Mouse (Mus musculus) embryonic facial prominence, embryonic 11.5 days (tissue): ENCODE data around the gene Igsf21. TPM values are rescaled to one million over a fixed set of nuclear protein-coding genes. Genes with fewer than 3 reads are reported as not detected.

Source experiments
- ATAC-seq: fragments of 200-750 bp; cut with Nextera tagmentation; replicated peaks from 2 replicates; pipeline ENCODE4 v1.8.0; 2017; ENCODE audit warnings: low read depth; ENCODE audit not compliant: insufficient number of reproducible peaks, low FRiP score, low TSS enrichment
- DNase-seq: peaks from one replicate; pipeline ENCODE4 v3.0.0-alpha.2; 2015; ENCODE audit warnings: low spot score
- H3K27ac ChIP-seq: fragments of 300-500 bp; sonication (generic); replicated peaks from 2 replicates; pipeline ENCODE4 v1.5.1; 2014; ENCODE audit warnings: mild to moderate bottlenecking, low read depth, low read length, control low read depth
- H3K27me3 ChIP-seq: fragments of 300-500 bp; sonication (generic); 2 replicates; pipeline ENCODE4 v1.6.1; 2014; ENCODE audit warnings: mild to moderate bottlenecking, low read length, moderate library complexity, mixed read lengths; ENCODE audit not compliant: control insufficient read depth, insufficient read depth
- H3K36me3 ChIP-seq: fragments of 300-500 bp; sonication (generic); replicated peaks from 2 replicates; pipeline ENCODE4 v1.6.1; 2014; ENCODE audit warnings: low read depth, mild to moderate bottlenecking, low read length, moderate library complexity, mixed read lengths; ENCODE audit not compliant: control insufficient read depth, insufficient read depth
- H3K4me1 ChIP-seq: fragments of 300-500 bp; sonication (generic); 2 replicates; pipeline ENCODE4 v1.6.1; 2014; ENCODE audit warnings: low read length, mixed read lengths; ENCODE audit not compliant: control insufficient read depth, insufficient read depth
- H3K4me2 ChIP-seq: fragments of 300-500 bp; sonication (generic); 2 replicates; pipeline ENCODE4 v1.6.1; 2014; ENCODE audit warnings: low read depth, mild to moderate bottlenecking, control low read depth, low read length, moderate library complexity
- H3K4me3 ChIP-seq: fragments of 300-500 bp; sonication (generic); 2 replicates; pipeline ENCODE4 v1.5.1; 2014; ENCODE audit warnings: low read depth, low read length, control low read depth
- H3K9ac ChIP-seq: fragments of 300-500 bp; sonication (generic); replicated peaks from 2 replicates; pipeline ENCODE4 v1.6.1; 2014; ENCODE audit warnings: mild to moderate bottlenecking, control low read depth, low read length
- H3K9me3 ChIP-seq: fragments of 300-500 bp; sonication (generic); replicated peaks from 2 replicates; pipeline ENCODE4 v1.6.1; 2016; ENCODE audit warnings: mild to moderate bottlenecking, low read length, inconsistent platforms, mixed read lengths; ENCODE audit not compliant: control insufficient read depth
- WGBS: fragments of 180-500 bp; shearing (Covaris S2); extraction: QIAGEN DNeasy Blood & Tissue Kit; methylation state at CpG from one replicate; pipeline ENCODE4 v1.1.7; 2014; 5-methylcytosine and 5-hydroxymethylcytosine counted together
- polyA plus RNA-seq: library from polyadenylated mRNA; unstranded; fragments of >200 nt; fragmentation: Nextera tagmentation; extraction: Ambion mirVana; gene quantifications from 2 replicates; pipeline ENCODE4 v1.2.1, GENCODE M21; 2014

Gene Igsf21
- polyA plus RNA-seq, 1 experiment from 2014 or later: 0.95 TPM

- H3K9me3 ChIP-seq: no peaks in the 10 kb centered on the region
- H3K4me3 ChIP-seq: no peak overlapping the region
- no peaks in the 10 kb centered on the region for H3K4me1 ChIP-seq
- no peaks in the 10 kb centered on the region for H3K27me3 ChIP-seq
- no peak for ATAC-seq
- no peak overlapping the region for H3K4me2 ChIP-seq
- H3K27ac ChIP-seq: no peak overlapping the region
- no peaks in the 10 kb centered on the region for H3K36me3 ChIP-seq
- H3K9ac ChIP-seq: no peak overlapping the region
- 78% methylated on average over 7 of the region's 7 CpGs for WGBS
- DNase-seq: no peak
Measured at GRCm38 (mm10) chr4:140125806-140126205, 120.8 kb downstream of the Igsf21 start.

- H3K4me2 ChIP-seq: no peak overlapping the region
- no peak for ATAC-seq
- no peak overlapping the region for H3K9ac ChIP-seq
- H3K4me1 ChIP-seq: no peaks in the 10 kb centered on the region
- H3K27ac ChIP-seq: no peak overlapping the region
- no peaks in the 10 kb centered on the region for H3K27me3 ChIP-seq
- no peak overlapping the region for H3K4me3 ChIP-seq
- no peaks in the 10 kb centered on the region for H3K9me3 ChIP-seq
- no peaks in the 10 kb centered on the region for H3K36me3 ChIP-seq
- 69% methylated on average over 5 of the region's 5 CpGs for WGBS
- DNase-seq: no peak
Measured at GRCm38 (mm10) chr4:140122534-140122933, 124.0 kb downstream of the Igsf21 start.

- Histone ChIP-seq H3K4me2 (no peak overlapping the region), H3K9me3 (no peaks in the 10 kb centered on the region), H3K27ac (no peak overlapping the region), H3K9ac (no peak overlapping the region), H3K36me3 (no peaks in the 10 kb centered on the region), H3K27me3 (no peaks in the 10 kb centered on the region), H3K4me3 (no peak overlapping the region), H3K4me1 (no peaks in the 10 kb centered on the region)
- 84% methylated on average over 7 of the region's 7 CpGs for WGBS
- ATAC-seq (no peak), DNase-seq (no peak)
Measured at GRCm38 (mm10) chr4:140117275-140117691, 129.3 kb downstream of the Igsf21 start.

- Histone ChIP-seq H3K27ac (no peak overlapping the region), H3K9ac (no peak overlapping the region), H3K36me3 (no peaks in the 10 kb centered on the region), H3K9me3 (no peaks in the 10 kb centered on the region; the same call in 1 of the 2 replicates), H3K4me1 (no peaks in the 10 kb centered on the region), H3K27me3 (no peaks in the 10 kb centered on the region), H3K4me3 (no peak overlapping the region), H3K4me2 (no peak overlapping the region)
- WGBS: 89% methylated on average over 9 of the region's 9 CpGs
- ATAC-seq (no peak), DNase-seq (no peak)
Measured at GRCm38 (mm10) chr4:140115756-140116155, 130.8 kb downstream of the Igsf21 start.

- no peak overlapping the region for H3K4me3 ChIP-seq
- H3K27me3 ChIP-seq: peaks cover 4% of the 10 kb centered on the region
- H3K4me2 ChIP-seq: no peak overlapping the region
- DNase-seq: no peak
- H3K9me3 ChIP-seq: no peaks in the 10 kb centered on the region; the same call in 1 of the 2 replicates
- no peaks in the 10 kb centered on the region for H3K36me3 ChIP-seq
- no peak overlapping the region for H3K9ac ChIP-seq
- 89% methylated on average over 6 of the region's 6 CpGs for WGBS
- H3K27ac ChIP-seq: no peak overlapping the region
- no peaks in the 10 kb centered on the region for H3K4me1 ChIP-seq
- no peak for ATAC-seq
Measured at GRCm38 (mm10) chr4:140115053-140115452, 131.5 kb downstream of the Igsf21 start.

GRCm38 (mm10) chr4:140113690-140114475, 132.7 kb downstream of the Igsf21 start:
- Histone ChIP-seq H3K27me3 (peaks cover 15% of the 10 kb centered on the region), H3K4me1 (no peaks in the 10 kb centered on the region), H3K4me2 (no peak overlapping the region), H3K9ac (no peak overlapping the region), H3K4me3 (no peak overlapping the region), H3K36me3 (no peaks in the 10 kb centered on the region), H3K27ac (no peak overlapping the region), H3K9me3 (no peaks in the 10 kb centered on the region; the same call in 1 of the 2 replicates)
- no peak for DNase-seq
- ATAC-seq: no peak
- 83% methylated on average over 18 of the region's 18 CpGs for WGBS

GRCm38 (mm10) chr4:140109626-140109948, 137.0 kb downstream of the Igsf21 start:
- Histone ChIP-seq H3K27ac (no peak overlapping the region), H3K4me3 (no peak overlapping the region), H3K9me3 (no peaks in the 10 kb centered on the region; the same call in 1 of the 2 replicates), H3K27me3 (peaks cover 21% of the 10 kb centered on the region), H3K9ac (no peak overlapping the region), H3K4me1 (0 out of 2 replicates have a peak, but pooled peaks cover 2% of the 10 kb centered on the region), H3K36me3 (no peaks in the 10 kb centered on the region), H3K4me2 (no peak overlapping the region)
- WGBS: 29% methylated on average over 6 of the region's 6 CpGs
- DNase-seq (no peak), ATAC-seq (no peak)

GRCm38 (mm10) chr4:140108871-140109625, 137.5 kb downstream of the Igsf21 start:
- Histone ChIP-seq H3K4me2 (peak overlapping the region; percentile 34), H3K9ac (no peak overlapping the region), H3K9me3 (no peaks in the 10 kb centered on the region; the same call in 1 of the 2 replicates), H3K27me3 (peaks cover 24% of the 10 kb centered on the region), H3K36me3 (no peaks in the 10 kb centered on the region), H3K27ac (no peak overlapping the region), H3K4me1 (0 out of 2 replicates have a peak, but pooled peaks cover 2% of the 10 kb centered on the region), H3K4me3 (peak overlapping the region; percentile 5; the same call in 1 of the 2 replicates)
- DNase-seq: peak; percentile 32
- WGBS: 2% methylated on average over 32 of the region's 32 CpGs
- ATAC-seq: no peak
